In genomic region chr17:45169257-45169994, GRCm38 (mm10) we compare ENCODE assay signal across 10 mouse cellular contexts.
DNase-seq lines count a peak whose midpoint lies in the region; ATAC-seq and TF ChIP-seq lines count a peak whose summit lies in the region.
"Had no signal": no experiment of that assay in that cellular context is flagged by ENCODE, and none has a peak within 500 bp of the region (broad histone marks: within the 10 kb centered on the region; RNA-seq: fewer than 3 reads in every experiment).

No protein-coding gene starts in this region.

- no peaks in the 10 kb centered on the region for H3K27me3 ChIP-seq in limb, embryonic 11.5 days (ENCODE audit: control insufficient read depth, insufficient read depth, low read length)
- peaks cover 9% of the 10 kb centered on the region for H3K27me3 ChIP-seq in limb, embryonic 10.5 days (ENCODE audit: low read depth, poor library complexity, severe bottlenecking)
- H3K27me3 ChIP-seq in hindbrain, postnatal 0 days (ENCODE audit: insufficient read depth, low read length), result no peaks in the 10 kb centered on the region
- H3K27me3 ChIP-seq in liver, embryonic 12.5 days (replicated peaks), result no peaks in the 10 kb centered on the region
- no peaks in the 10 kb centered on the region for H3K27me3 ChIP-seq in kidney, adult 2 months (replicated peaks; ENCODE audit: control insufficient read depth, insufficient read depth, low read length)

- no peak overlapping the region for H3K9ac ChIP-seq in limb, embryonic 11.5 days (ENCODE audit: low read length)
- no peak overlapping the region for H3K9ac ChIP-seq in hindbrain, postnatal 0 days (replicated peaks; ENCODE audit: low read length)
- no peak overlapping the region for H3K9ac ChIP-seq in liver, embryonic 12.5 days

- TF ChIP-seq CTCF in hindbrain, postnatal 0 days (IDR thresholded peaks at IDR 0.05; ENCODE audit: low read depth), result no peak
- no peak for TF ChIP-seq CTCF in kidney, adult 2 months (conservative IDR thresholded peaks at IDR 0.05; ENCODE audit: insufficient read depth, insufficient read length, low read depth, low read length)

- peak; percentile 39; the same call in 1 of the 2 replicates for ATAC-seq in limb, embryonic 11.5 days (ENCODE audit: insufficient number of reproducible peaks, low FRiP score, low TSS enrichment, low read depth)
- peak; percentile 30; the same call in 1 of the 2 replicates for ATAC-seq in hindbrain, postnatal 0 days
- ATAC-seq in liver, embryonic 12.5 days, result no peak

- TF ChIP-seq POLR2A in kidney, adult 2 months (IDR thresholded peaks at IDR 0.05; ENCODE audit: low read depth, low read length), result no peak

- H3K36me3 ChIP-seq in limb, embryonic 11.5 days (ENCODE audit: control insufficient read depth, insufficient read depth, low read length), result no peaks in the 10 kb centered on the region
- H3K36me3 ChIP-seq in limb, embryonic 10.5 days, result no peaks in the 10 kb centered on the region
- H3K36me3 ChIP-seq in hindbrain, postnatal 0 days (ENCODE audit: insufficient read depth, low read length), result no peaks in the 10 kb centered on the region
- H3K36me3 ChIP-seq in liver, embryonic 12.5 days, result no peaks in the 10 kb centered on the region
- no peaks in the 10 kb centered on the region for H3K36me3 ChIP-seq in kidney, adult 2 months (ENCODE audit: control insufficient read depth, insufficient read depth, low read length)

- intact Hi-C loops in left cerebral cortex, postnatal 4 days (cut with DNase I), result no loop called here

- H3K4me1 ChIP-seq in limb, embryonic 11.5 days (ENCODE audit: control insufficient read depth, insufficient read depth, low read length), result no peaks in the 10 kb centered on the region; the same call in 1 of the 2 replicates
- peaks cover 15% of the 10 kb centered on the region for H3K4me1 ChIP-seq in limb, embryonic 10.5 days
- no peaks in the 10 kb centered on the region for H3K4me1 ChIP-seq in hindbrain, postnatal 0 days (ENCODE audit: insufficient read depth, low read length)
- no peaks in the 10 kb centered on the region for H3K4me1 ChIP-seq in liver, embryonic 12.5 days
- no peaks in the 10 kb centered on the region for H3K4me1 ChIP-seq in kidney, adult 2 months (ENCODE audit: control insufficient read depth, insufficient read depth, low read length)

- H3K4me2 ChIP-seq in limb, embryonic 11.5 days (ENCODE audit: low read depth, severe bottlenecking), result no peak overlapping the region
- H3K4me2 ChIP-seq in hindbrain, postnatal 0 days (ENCODE audit: low read depth, low read length), result no peak overlapping the region
- no peak overlapping the region for H3K4me2 ChIP-seq in liver, embryonic 12.5 days

- no peaks in the 10 kb centered on the region for H3K9me3 ChIP-seq in limb, embryonic 11.5 days (ENCODE audit: control insufficient read depth, low read length)
- no peaks in the 10 kb centered on the region for H3K9me3 ChIP-seq in limb, embryonic 10.5 days (replicated peaks)
- no peaks in the 10 kb centered on the region for H3K9me3 ChIP-seq in hindbrain, postnatal 0 days (ENCODE audit: low read length)
- no peaks in the 10 kb centered on the region for H3K9me3 ChIP-seq in liver, embryonic 12.5 days (replicated peaks)

- no peak for DNase-seq in limb, embryonic 11.5 days (ENCODE audit: low spot score)
- DNase-seq in limb, embryonic 10.5 days (ENCODE audit: low spot score), result no peak
- DNase-seq in hindbrain, postnatal 0 days (ENCODE audit: low spot score), result no peak
- DNase-seq in left cerebral cortex, postnatal 4 days, result peak; percentile 30
- peak; percentile 45 for DNase-seq in right cerebral cortex, postnatal 4 days
- DNase-seq in kidney, adult 2 months, result no peak
- DNase-seq in cerebellum, adult 9-10 months, result no peak
- DNase-seq: lung, adult 2 months; thymus, postnatal 36 days had no signal

- WGBS in limb, embryonic 11.5 days, result 64% methylated on average over 10 of the region's 10 CpGs
- 62% methylated on average over 10 of the region's 10 CpGs for WGBS in limb, embryonic 10.5 days
- 54% methylated on average over 9 of the region's 10 CpGs for WGBS in hindbrain, postnatal 0 days
- 53% methylated on average over 10 of the region's 10 CpGs for WGBS in liver, embryonic 12.5 days (ENCODE audit: insufficient replicate concordance)
- 76% methylated on average over 10 of the region's 10 CpGs for WGBS in kidney, adult 2 months

- no peak overlapping the region for H3K4me3 ChIP-seq in limb, embryonic 11.5 days (ENCODE audit: low read depth, low read length)
- H3K4me3 ChIP-seq in limb, embryonic 10.5 days, result no peak overlapping the region
- no peak overlapping the region for H3K4me3 ChIP-seq in hindbrain, postnatal 0 days (ENCODE audit: low read length)
- H3K4me3 ChIP-seq in liver, embryonic 12.5 days, result no peak overlapping the region
- H3K4me3 ChIP-seq in kidney, adult 2 months (ENCODE audit: insufficient read depth, low read depth, low read length), result no peak overlapping the region

- no peak overlapping the region for H3K27ac ChIP-seq in limb, embryonic 11.5 days (replicated peaks; ENCODE audit: low read depth, low read length)
- H3K27ac ChIP-seq in limb, embryonic 10.5 days, result no peak overlapping the region
- H3K27ac ChIP-seq in hindbrain, postnatal 0 days, result no peak overlapping the region
- H3K27ac ChIP-seq in liver, embryonic 12.5 days, result no peak overlapping the region
- no peak overlapping the region for H3K27ac ChIP-seq in kidney, adult 2 months (ENCODE audit: insufficient read depth, low read depth, low read length)

Comparison
In these comparisons a context has a peak if more than half of its experiments do, and no peak if none do; other contexts are left out.
1. DNase-seq: peak in left cerebral cortex, postnatal 4 days (single experiment) and right cerebral cortex, postnatal 4 days (single experiment); none in limb, embryonic 11.5 days (single experiment), limb, embryonic 10.5 days (single experiment), hindbrain, postnatal 0 days (single experiment), kidney, adult 2 months (single experiment) and cerebellum, adult 9-10 months (single experiment).